Comparison of ENCODE assay signal across 8 mouse cellular contexts in the genomic region with DNA sequence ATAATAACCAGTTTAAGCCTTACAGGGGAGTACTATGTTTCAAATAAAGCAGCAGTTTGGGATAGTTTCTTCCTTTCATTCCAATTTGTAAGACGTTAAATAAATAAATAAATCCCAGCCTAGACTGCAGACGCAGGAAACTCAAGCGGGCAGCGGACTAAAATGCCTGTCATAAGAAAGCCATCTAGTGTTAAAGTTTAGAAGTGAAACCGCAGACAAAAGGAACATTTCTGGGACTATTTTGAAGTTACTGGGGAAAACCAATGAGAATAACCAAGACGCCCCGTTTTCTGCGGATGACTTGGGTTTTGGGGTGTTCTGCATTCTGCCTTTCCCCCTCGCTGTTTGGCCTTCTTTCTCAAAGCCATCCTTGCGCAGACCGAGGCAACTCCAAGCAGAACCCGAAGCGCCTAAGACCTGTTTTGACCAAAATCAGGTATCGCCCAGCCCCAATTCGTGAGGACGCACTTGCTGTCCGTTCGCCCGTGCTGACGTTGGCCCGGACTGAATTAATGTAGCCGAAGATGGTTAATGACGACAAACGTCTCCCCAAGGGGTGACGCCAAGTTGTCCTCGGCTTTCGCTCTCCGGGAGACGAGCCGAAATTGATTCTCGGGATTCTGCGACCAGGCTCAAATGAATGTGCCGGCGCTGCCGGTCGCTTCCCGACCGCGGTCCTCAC. TPM values are rescaled to one million over a fixed set of nuclear protein-coding genes. Genes with fewer than 3 reads are reported as not detected.
DNase-seq lines count a peak whose midpoint lies in the region; ATAC-seq and TF ChIP-seq lines count a peak whose summit lies in the region.

No protein-coding gene starts in this region.

- peak; percentile 67 for TF ChIP-seq CTCF in forebrain, postnatal 0 days (IDR thresholded peaks at IDR 0.05; ENCODE audit: low read depth)

- no peaks in the 10 kb centered on the region for H3K36me3 ChIP-seq in forebrain, postnatal 0 days (ENCODE audit: insufficient read depth)
- no peaks in the 10 kb centered on the region for H3K36me3 ChIP-seq in hindbrain, embryonic 15.5 days

- H3K4me2 ChIP-seq in forebrain, postnatal 0 days (ENCODE audit: low read depth), result peak overlapping the region; percentile 90
- H3K4me2 ChIP-seq in hindbrain, embryonic 15.5 days, result peak overlapping the region; percentile 94

- peaks cover 22% of the 10 kb centered on the region for H3K4me1 ChIP-seq in forebrain, postnatal 0 days (ENCODE audit: insufficient read depth)
- H3K4me1 ChIP-seq in hindbrain, embryonic 15.5 days (replicated peaks), result peaks cover 36% of the 10 kb centered on the region

- WGBS in forebrain, postnatal 0 days, result under 1% methylated on average over 39 of the region's 39 CpGs
- WGBS in hindbrain, embryonic 15.5 days, result under 1% methylated on average over 39 of the region's 39 CpGs

- H3K9ac ChIP-seq in forebrain, postnatal 0 days, result peak overlapping the region; percentile 83
- peak overlapping the region; percentile 81 for H3K9ac ChIP-seq in hindbrain, embryonic 15.5 days

- DNase-seq in adrenal gland, adult 8-10 months, result peak; percentile 47
- no peak for DNase-seq in adrenal gland, adult 2 months
- peak; percentile 51 for DNase-seq in cerebellum, adult 11-12 months
- peak; percentile 87 for DNase-seq in forebrain, postnatal 0 days
- peak; percentile 24 to 27 for DNase-seq in left cerebral cortex, adult 18-20 months (ENCODE audit: low spot score in 2 of 2)
- DNase-seq in lung, postnatal 4 days, result peak; percentile 53 to 56
- DNase-seq in right cerebral cortex, postnatal 10 days (ENCODE audit: low spot score in 2 of 2), result peak; percentile 73 to 74

- H3K4me3 ChIP-seq in forebrain, postnatal 0 days (ENCODE audit: low read depth, low read length), result peak overlapping the region; percentile 77
- peak overlapping the region; percentile 89 for H3K4me3 ChIP-seq in hindbrain, embryonic 15.5 days

- H3K9me3 ChIP-seq in forebrain, postnatal 0 days (ENCODE audit: low read length), result no peaks in the 10 kb centered on the region
- no peaks in the 10 kb centered on the region for H3K9me3 ChIP-seq in hindbrain, embryonic 15.5 days

- peak; percentile 21; the same call in 1 of the 2 replicates for ATAC-seq in forebrain, postnatal 0 days
- peak; percentile 6; the same call in 1 of the 2 replicates for ATAC-seq in hindbrain, embryonic 15.5 days (ENCODE audit: low FRiP score, low read depth)

- H3K27me3 ChIP-seq in forebrain, postnatal 0 days (ENCODE audit: insufficient read depth, low read length), result no peaks in the 10 kb centered on the region
- 0 out of 2 replicates have a peak, but pooled peaks cover 3% of the 10 kb centered on the region for H3K27me3 ChIP-seq in hindbrain, embryonic 15.5 days

- H3K27ac ChIP-seq in forebrain, postnatal 0 days (ENCODE audit: low read depth, low read length), result peak overlapping the region; percentile 79
- peak overlapping the region; percentile 80 for H3K27ac ChIP-seq in hindbrain, embryonic 15.5 days (replicated peaks)

RNA-seq across cellular contexts. Expression of a gene that starts 0.6 kb away (rescaled TPM):
- total RNA-seq in adrenal gland, adult 8-10 months (2022), result 10 to 100 TPM; 48.7 to 56.9 (median 53.8) TPM
- 10 to 100 TPM; 43.5 to 55.8 TPM for total RNA-seq in adrenal gland, adult 2 months (2021)
- polyA plus RNA-seq in adrenal gland, adult 2 months (2012; rRNA removed), result 36.0 and 51.6 TPM in 2 replicates
- 36.7 and 44.3 TPM in 2 replicates for total RNA-seq in forebrain, postnatal 0 days (2014; rRNA removed)
- polyA plus RNA-seq in forebrain, postnatal 0 days (2015; fragmentation: Nextera tagmentation; extraction: Ambion mirVana), result 8.7 and 10.6 TPM in 2 replicates
- 23.1 and 25.3 TPM in 2 replicates for polyA plus RNA-seq in hindbrain, embryonic 15.5 days (2015; fragmentation: Nextera tagmentation; extraction: Ambion mirVana)
- 10 to 100 TPM; 42.4 to 43.1 TPM for total RNA-seq in left cerebral cortex, adult 18-20 months (2021)
